Mouse (Mus musculus): ENCODE data around the gene Cyp3a13. TPM values are rescaled to one million over a fixed set of nuclear protein-coding genes. Genes with fewer than 3 reads are reported as not detected.

The Cyp3a13 gene
- polyA plus RNA-seq (2015; fragmentation: Nextera tagmentation; extraction: Ambion mirVana), result 34.5 and 34.8 TPM in 2 replicates

- peak; percentile 79 for DNase-seq (ENCODE audit: low spot score)
- Histone ChIP-seq H3K27me3 (ENCODE audit: control insufficient read depth, insufficient read depth, low read length) (no peaks in the 10 kb centered on the region), H3K4me3 (ENCODE audit: low read depth, low read length) (peak within 1 kb of the TSS; percentile 23; the same call in 1 of the 2 replicates), H3K27ac (replicated peaks) (peak within 1 kb of the TSS; percentile 75), H3K9me3 (ENCODE audit: control insufficient read depth, low read length) (no peaks in the 10 kb centered on the region), H3K9ac (ENCODE audit: low read length) (no peak within 1 kb of the TSS), H3K4me2 (replicated peaks; ENCODE audit: low read depth) (peak within 1 kb of the TSS; percentile 33), H3K36me3 (ENCODE audit: control insufficient read depth, insufficient read depth, low read length) (no peaks in the 10 kb centered on the region), H3K4me1 (replicated peaks; ENCODE audit: control insufficient read depth, insufficient read depth) (no peaks in the 10 kb centered on the region)
- no peak for TF ChIP-seq CTCF (IDR thresholded peaks at IDR 0.05; ENCODE audit: low read depth)
- no peak for TF ChIP-seq EP300 (optimal IDR thresholded peaks at IDR 0.05)
- WGBS, result 31% methylated on average over 2 of the region's 2 CpGs
- ATAC-seq (ENCODE audit: low FRiP score, low TSS enrichment), result peak; percentile 98
Observed at GRCm38 (mm10) chr5:137921532-137921931, at the start of gene Cyp3a13. Gene Cyp3a13 (minus strand): TSS chr5:137921619.

GRCm38 (mm10) chr5:137966492-137966891 lies 45.1 kb upstream of the Cyp3a13 start:
- Histone ChIP-seq H3K9ac (ENCODE audit: low read length) (no peak overlapping the region), H3K4me3 (ENCODE audit: low read depth, low read length) (no peak overlapping the region)
- TF ChIP-seq CTCF (IDR thresholded peaks at IDR 0.05; ENCODE audit: low read depth) (no peak), EP300 (optimal IDR thresholded peaks at IDR 0.05) (no peak)

GRCm38 (mm10) chr5:137962945-137963344 lies 41.5 kb upstream of the Cyp3a13 start, which contains the start of gene Gjc3:
Gene Gjc3 (minus strand): TSS chr5:137963098.
- H3K4me3 ChIP-seq (ENCODE audit: low read depth, low read length), result no peak within 1 kb of the TSS
- H3K36me3 ChIP-seq (ENCODE audit: control insufficient read depth, insufficient read depth, low read length), result no peaks in the 10 kb centered on the region
- H3K4me1 ChIP-seq (replicated peaks; ENCODE audit: control insufficient read depth, insufficient read depth), result no peaks in the 10 kb centered on the region
- H3K27me3 ChIP-seq (ENCODE audit: control insufficient read depth, insufficient read depth, low read length), result no peaks in the 10 kb centered on the region
- 78% methylated on average over 8 of the region's 8 CpGs for WGBS
- DNase-seq (ENCODE audit: low spot score) (no peak), ATAC-seq (ENCODE audit: low FRiP score, low TSS enrichment) (no peak)
- no peak within 1 kb of the TSS for H3K4me2 ChIP-seq (replicated peaks; ENCODE audit: low read depth)
- H3K27ac ChIP-seq (replicated peaks), result no peak within 1 kb of the TSS
- no peaks in the 10 kb centered on the region for H3K9me3 ChIP-seq (ENCODE audit: control insufficient read depth, low read length)
- TF ChIP-seq EP300 (optimal IDR thresholded peaks at IDR 0.05), result no peak
- TF ChIP-seq CTCF (IDR thresholded peaks at IDR 0.05; ENCODE audit: low read depth), result no peak
- no peak within 1 kb of the TSS for H3K9ac ChIP-seq (ENCODE audit: low read length)

More at GRCm38 (mm10) chr5:137966492-137966891, 45.1 kb upstream of the Cyp3a13 start:
- no peaks in the 10 kb centered on the region for H3K27me3 ChIP-seq (ENCODE audit: control insufficient read depth, insufficient read depth, low read length)
- no peak for DNase-seq (ENCODE audit: low spot score)
- no peak overlapping the region for H3K4me2 ChIP-seq (replicated peaks; ENCODE audit: low read depth)
- no peaks in the 10 kb centered on the region for H3K9me3 ChIP-seq (ENCODE audit: control insufficient read depth, low read length)
- no peaks in the 10 kb centered on the region for H3K36me3 ChIP-seq (ENCODE audit: control insufficient read depth, insufficient read depth, low read length)
- ATAC-seq (ENCODE audit: low FRiP score, low TSS enrichment), result no peak
- H3K27ac ChIP-seq (replicated peaks), result no peak overlapping the region
- no peaks in the 10 kb centered on the region for H3K4me1 ChIP-seq (replicated peaks; ENCODE audit: control insufficient read depth, insufficient read depth)

DNA sequence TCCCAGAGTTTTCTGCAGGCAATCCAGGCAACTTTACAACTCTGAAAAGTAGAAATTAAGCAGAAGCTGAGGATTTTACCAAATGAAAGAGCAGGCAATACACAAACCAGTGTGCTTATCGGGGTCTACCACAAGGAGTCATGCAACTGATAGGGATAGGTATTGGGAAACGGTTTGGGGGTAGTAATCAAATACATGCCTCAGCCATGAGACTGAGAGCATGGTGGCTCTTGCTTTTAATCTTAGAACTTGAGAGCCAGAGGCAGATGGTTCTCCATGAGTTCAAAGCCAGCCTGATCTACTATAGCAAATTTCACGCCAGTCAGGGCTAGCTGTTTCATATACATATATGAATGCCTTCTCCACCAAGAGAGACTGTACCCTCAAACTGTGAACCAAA lies 35.0 kb upstream of the Cyp3a13 start:
- Histone ChIP-seq H3K27ac (replicated peaks) (no peak overlapping the region), H3K4me3 (ENCODE audit: low read depth, low read length) (no peak overlapping the region), H3K9me3 (ENCODE audit: control insufficient read depth, low read length) (no peaks in the 10 kb centered on the region), H3K36me3 (ENCODE audit: control insufficient read depth, insufficient read depth, low read length) (no peaks in the 10 kb centered on the region), H3K27me3 (ENCODE audit: control insufficient read depth, insufficient read depth, low read length) (no peaks in the 10 kb centered on the region), H3K9ac (ENCODE audit: low read length) (no peak overlapping the region), H3K4me1 (replicated peaks; ENCODE audit: control insufficient read depth, insufficient read depth) (no peaks in the 10 kb centered on the region), H3K4me2 (replicated peaks; ENCODE audit: low read depth) (no peak overlapping the region)
- no peak for ATAC-seq (ENCODE audit: low FRiP score, low TSS enrichment)
- no peak for DNase-seq (ENCODE audit: low spot score)
- 87% methylated on average over 3 of the region's 3 CpGs for WGBS
- TF ChIP-seq EP300 (optimal IDR thresholded peaks at IDR 0.05) (no peak), CTCF (IDR thresholded peaks at IDR 0.05; ENCODE audit: low read depth) (no peak)

- ATAC-seq (ENCODE audit: low FRiP score, low TSS enrichment), result 0 out of 2 replicates have a peak, but pooled peaks have one; percentile 47
- Histone ChIP-seq H3K9me3 (ENCODE audit: control insufficient read depth, low read length) (no peaks in the 10 kb centered on the region), H3K27me3 (ENCODE audit: control insufficient read depth, insufficient read depth, low read length) (no peaks in the 10 kb centered on the region), H3K4me2 (replicated peaks; ENCODE audit: low read depth) (no peak overlapping the region), H3K9ac (ENCODE audit: low read length) (no peak overlapping the region), H3K27ac (replicated peaks) (no peak overlapping the region), H3K4me1 (replicated peaks; ENCODE audit: control insufficient read depth, insufficient read depth) (no peaks in the 10 kb centered on the region), H3K4me3 (ENCODE audit: low read depth, low read length) (no peak overlapping the region), H3K36me3 (ENCODE audit: control insufficient read depth, insufficient read depth, low read length) (no peaks in the 10 kb centered on the region)
- peak; percentile 47 for DNase-seq (ENCODE audit: low spot score)
- peak; percentile 72 for TF ChIP-seq CTCF (IDR thresholded peaks at IDR 0.05; ENCODE audit: low read depth)
- TF ChIP-seq EP300 (optimal IDR thresholded peaks at IDR 0.05), result no peak
- 32% methylated on average over 6 of the region's 6 CpGs for WGBS
Observed at GRCm38 (mm10) chr5:137951218-137951617, 29.8 kb upstream of the Cyp3a13 start.

DNA sequence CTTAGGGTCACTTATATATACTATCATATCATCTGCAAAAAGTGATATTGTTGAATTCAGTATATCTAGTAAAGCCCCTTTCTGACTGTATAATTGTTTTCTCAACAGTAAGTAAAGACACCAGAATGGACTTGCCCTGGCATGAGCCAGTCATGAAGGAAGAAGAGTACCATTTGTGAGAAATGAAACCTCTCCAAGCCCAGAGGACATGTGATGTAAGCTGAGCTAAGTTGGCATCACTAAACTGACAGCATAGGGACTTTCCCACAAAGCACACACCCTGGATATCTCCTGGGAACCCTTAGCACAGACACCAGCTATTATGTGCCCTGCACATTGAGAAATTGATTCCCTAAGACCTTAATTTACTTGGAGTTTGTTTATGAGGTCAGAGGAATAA lies 25.9 kb upstream of the Cyp3a13 start:
- TF ChIP-seq CTCF (IDR thresholded peaks at IDR 0.05; ENCODE audit: low read depth) (no peak), EP300 (optimal IDR thresholded peaks at IDR 0.05) (no peak)

More for the DNA sequence above, 25.9 kb upstream of the Cyp3a13 start:
- H3K27ac ChIP-seq (replicated peaks), result no peak overlapping the region
- no peak for ATAC-seq (ENCODE audit: low FRiP score, low TSS enrichment)
- H3K4me2 ChIP-seq (replicated peaks; ENCODE audit: low read depth), result no peak overlapping the region
- no peak overlapping the region for H3K9ac ChIP-seq (ENCODE audit: low read length)
- H3K4me1 ChIP-seq (replicated peaks; ENCODE audit: control insufficient read depth, insufficient read depth), result no peaks in the 10 kb centered on the region
- no peak overlapping the region for H3K4me3 ChIP-seq (ENCODE audit: low read depth, low read length)
- no peaks in the 10 kb centered on the region for H3K36me3 ChIP-seq (ENCODE audit: control insufficient read depth, insufficient read depth, low read length)
- no peaks in the 10 kb centered on the region for H3K27me3 ChIP-seq (ENCODE audit: control insufficient read depth, insufficient read depth, low read length)
- DNase-seq (ENCODE audit: low spot score), result no peak
- H3K9me3 ChIP-seq (ENCODE audit: control insufficient read depth, low read length), result no peaks in the 10 kb centered on the region
